Comparison of ENCODE assay signal across 10 mouse cellular contexts in genomic region chr11:79777988-79778387, GRCm38 (mm10).
DNase-seq lines count a peak whose midpoint lies in the region; ATAC-seq lines count a peak whose summit lies in the region.
"Had no signal": no experiment of that assay in that cellular context is flagged by ENCODE, and none has a peak within 500 bp of the region (broad histone marks: within the 10 kb centered on the region; RNA-seq: fewer than 3 reads in every experiment).

No protein-coding gene starts in this region.

- intact Hi-C loops in left cerebral cortex, postnatal 4 days (cut with DNase I) = no loop called here
- intact Hi-C loops in left cerebral cortex, postnatal 36 days (cut with DNase I) = no loop called here
- intact Hi-C loops in heart, postnatal 14 days (cut with DNase I) = no loop called here

- no peak for ATAC-seq in frontal cortex, adult (ENCODE audit: low TSS enrichment)
- ATAC-seq: forebrain, embryonic 16.5 days had no signal

- peak; percentile 61 for DNase-seq in left cerebral cortex, postnatal 4 days
- no peak for DNase-seq in left cerebral cortex, postnatal 36 days (ENCODE audit: low spot score in 2 of 2)
- peak; percentile 48 to 62 for DNase-seq in adrenal gland, adult 18-20 months (ENCODE audit: low spot score in 2 of 2)
- DNase-seq in adrenal gland, postnatal 36 days = peak; percentile 87 to 90
- peak; percentile 28 to 61 for DNase-seq in heart, postnatal 14 days
- DNase-seq in kidney, adult 18-20 months = no peak
- DNase-seq: layer of hippocampus, postnatal 36 days; spleen, adult 18-20 months had no signal

Comparison
In these comparisons a context has a peak if more than half of its experiments do, and no peak if none do; other contexts are left out.
1. DNase-seq: peak in left cerebral cortex, postnatal 4 days (single experiment), adrenal gland, adult 18-20 months (2 of 2), adrenal gland, postnatal 36 days (2 of 2) and heart, postnatal 14 days (2 of 2); none in left cerebral cortex, postnatal 36 days (0 of 2) and kidney, adult 18-20 months (single experiment).